8 mouse cellular contexts compared by ENCODE assay signal in the genomic region with DNA sequence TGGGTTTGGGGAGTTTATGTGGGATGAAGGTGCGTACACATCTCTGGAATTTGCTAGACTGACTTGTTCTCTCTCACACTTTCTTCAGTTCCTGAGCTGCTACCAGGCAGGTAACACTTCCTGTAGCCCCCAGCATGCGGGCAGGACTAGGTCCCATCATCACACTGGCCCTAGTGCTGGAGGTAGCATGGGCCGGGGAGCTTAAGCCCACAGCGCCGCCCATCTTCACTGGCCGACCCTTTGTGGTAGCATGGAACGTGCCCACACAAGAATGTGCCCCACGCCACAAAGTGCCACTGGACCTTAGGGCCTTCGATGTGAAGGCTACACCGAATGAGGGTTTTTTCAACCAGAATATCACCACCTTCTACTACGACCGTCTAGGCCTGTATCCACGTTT. TPM values are rescaled to one million over a fixed set of nuclear protein-coding genes. Genes with fewer than 3 reads are reported as not detected.
DNase-seq lines count a peak whose midpoint lies in the region; ATAC-seq and TF ChIP-seq lines count a peak whose summit lies in the region.

No protein-coding gene starts in this region.

- no peak for DNase-seq in lung, postnatal 0 days (ENCODE audit: low spot score)
- DNase-seq in lung, postnatal 36 days: no peak
- DNase-seq in limb, embryonic 11.5 days (ENCODE audit: low spot score): no peak
- no peak for DNase-seq in adrenal gland, postnatal 10 days
- DNase-seq in yolk sac, embryonic 10.5 days (ENCODE audit: low spot score): no peak
- no peak for DNase-seq in embryo, embryonic 10 days (ENCODE audit: low spot score)

- no peak for ATAC-seq in lung, postnatal 0 days
- no peak for ATAC-seq in forebrain, embryonic 12.5 days (ENCODE audit: low FRiP score)
- no peak for ATAC-seq in limb, embryonic 11.5 days (ENCODE audit: insufficient number of reproducible peaks, low FRiP score, low TSS enrichment, low read depth)

- H3K9ac ChIP-seq in lung, postnatal 0 days (replicated peaks; ENCODE audit: low read depth): peak overlapping the region; percentile 41
- peak overlapping the region; percentile 84 for H3K9ac ChIP-seq in forebrain, embryonic 12.5 days
- peak overlapping the region; percentile 89 for H3K9ac ChIP-seq in limb, embryonic 11.5 days (ENCODE audit: low read length)

- H3K27me3 ChIP-seq in lung, postnatal 0 days (replicated peaks; ENCODE audit: insufficient read depth, low read length): no peaks in the 10 kb centered on the region
- H3K27me3 ChIP-seq in forebrain, embryonic 12.5 days: no peaks in the 10 kb centered on the region
- no peaks in the 10 kb centered on the region for H3K27me3 ChIP-seq in limb, embryonic 11.5 days (ENCODE audit: control insufficient read depth, insufficient read depth, low read length)

- TF ChIP-seq POLR2A in olfactory bulb, adult 2 months (IDR thresholded peaks at IDR 0.05; ENCODE audit: insufficient read depth, low read depth, low read length): no peak

- peaks cover 10% of the 10 kb centered on the region; the same call in 1 of the 2 replicates for H3K4me1 ChIP-seq in lung, postnatal 0 days (ENCODE audit: insufficient read depth, low read depth, low read length)
- peaks cover 49% of the 10 kb centered on the region for H3K4me1 ChIP-seq in forebrain, embryonic 12.5 days
- peaks cover 23% of the 10 kb centered on the region for H3K4me1 ChIP-seq in limb, embryonic 11.5 days (ENCODE audit: control insufficient read depth, insufficient read depth, low read length)
- peaks cover 31% of the 10 kb centered on the region for H3K4me1 ChIP-seq in olfactory bulb, adult 2 months (ENCODE audit: control insufficient read depth, insufficient read depth, low read length)

- 24% methylated on average over 13 of the region's 13 CpGs for WGBS in lung, postnatal 0 days
- 47% methylated on average over 13 of the region's 13 CpGs for WGBS in forebrain, embryonic 12.5 days
- WGBS in limb, embryonic 11.5 days: 61% methylated on average over 13 of the region's 13 CpGs
- WGBS in olfactory bulb, adult 2 months: 46% methylated on average over 13 of the region's 13 CpGs

- H3K4me3 ChIP-seq in lung, postnatal 0 days (ENCODE audit: low read depth, low read length): peak overlapping the region; percentile 63
- peak overlapping the region; percentile 82 for H3K4me3 ChIP-seq in forebrain, embryonic 12.5 days (replicated peaks)
- peak overlapping the region; percentile 84 for H3K4me3 ChIP-seq in limb, embryonic 11.5 days (ENCODE audit: low read depth, low read length)
- H3K4me3 ChIP-seq in olfactory bulb, adult 2 months (ENCODE audit: insufficient read depth, low read depth, low read length): peak overlapping the region; percentile 30

- H3K9me3 ChIP-seq in lung, postnatal 0 days (ENCODE audit: low read length): no peaks in the 10 kb centered on the region
- no peaks in the 10 kb centered on the region for H3K9me3 ChIP-seq in forebrain, embryonic 12.5 days
- H3K9me3 ChIP-seq in limb, embryonic 11.5 days (ENCODE audit: control insufficient read depth, low read length): no peaks in the 10 kb centered on the region

- peaks cover 8% of the 10 kb centered on the region; the same call in 1 of the 2 replicates for H3K36me3 ChIP-seq in lung, postnatal 0 days (ENCODE audit: insufficient read depth, low read length)
- peaks cover 58% of the 10 kb centered on the region for H3K36me3 ChIP-seq in forebrain, embryonic 12.5 days (replicated peaks)
- H3K36me3 ChIP-seq in limb, embryonic 11.5 days (ENCODE audit: control insufficient read depth, insufficient read depth, low read length): peaks cover 23% of the 10 kb centered on the region; the same call in 1 of the 2 replicates

- H3K27ac ChIP-seq in lung, postnatal 0 days (ENCODE audit: low read length): peak overlapping the region; percentile 92
- H3K27ac ChIP-seq in forebrain, embryonic 12.5 days: peak overlapping the region; percentile 86
- no peak overlapping the region; the same call in 1 of the 2 replicates for H3K27ac ChIP-seq in limb, embryonic 11.5 days (replicated peaks; ENCODE audit: low read depth, low read length)
- H3K27ac ChIP-seq in olfactory bulb, adult 2 months (ENCODE audit: insufficient read depth, low read depth, low read length): no peak overlapping the region

- TF ChIP-seq CTCF in lung, postnatal 0 days (IDR thresholded peaks at IDR 0.05): peak; percentile 23; the same call in 1 of the 2 replicates
- TF ChIP-seq CTCF in olfactory bulb, adult 2 months (IDR thresholded peaks at IDR 0.05; ENCODE audit: insufficient read depth, low read depth, low read length): no peak

- H3K4me2 ChIP-seq in lung, postnatal 0 days (replicated peaks; ENCODE audit: low read depth, low read length): peak overlapping the region; percentile 70
- H3K4me2 ChIP-seq in forebrain, embryonic 12.5 days: peak overlapping the region; percentile 88
- peak overlapping the region; percentile 93 for H3K4me2 ChIP-seq in limb, embryonic 11.5 days (ENCODE audit: low read depth, severe bottlenecking)

- no peak for TF ChIP-seq EP300 in lung, postnatal 0 days (IDR thresholded peaks at IDR 0.05)

RNA-seq across cellular contexts. Expression of a gene that starts 2.3 kb away (rescaled TPM):
- 103 and 104 TPM in 2 replicates for polyA plus RNA-seq in lung, postnatal 0 days (2015; fragmentation: Nextera tagmentation; extraction: Ambion mirVana)
- 108 and 110 TPM in 2 replicates for polyA plus RNA-seq in forebrain, embryonic 12.5 days (2016; fragmentation: Nextera tagmentation; extraction: Ambion mirVana)
- polyA plus RNA-seq in limb, embryonic 11.5 days (2014; fragmentation: Nextera tagmentation; extraction: Ambion mirVana): 143 and 155 TPM in 2 replicates
- not detected in 2 replicates for polyA plus RNA-seq in olfactory bulb, adult 2 months (2012; ENCODE audit: insufficient read depth, insufficient read length, low replicate concordance, missing spikeins)
- total RNA-seq in adrenal gland, postnatal 10 days (2021): 10 to 100 TPM; 40.2 to 47.6 TPM

RNA-seq across cellular contexts. Expression of a gene that starts 6.7 kb away (rescaled TPM):
- polyA plus RNA-seq in lung, postnatal 0 days (2015; fragmentation: Nextera tagmentation; extraction: Ambion mirVana): 9.7 and 11.0 TPM in 2 replicates
- 6.9 and 8.4 TPM in 2 replicates for polyA plus RNA-seq in forebrain, embryonic 12.5 days (2016; fragmentation: Nextera tagmentation; extraction: Ambion mirVana)
- 8.0 and 8.4 TPM in 2 replicates for polyA plus RNA-seq in limb, embryonic 11.5 days (2014; fragmentation: Nextera tagmentation; extraction: Ambion mirVana)
- polyA plus RNA-seq in olfactory bulb, adult 2 months (2012; ENCODE audit: insufficient read depth, insufficient read length, low replicate concordance, missing spikeins): not detected in 2 replicates
- total RNA-seq in adrenal gland, postnatal 10 days (2021): 1 to 10 TPM; 8.9 to 9.3 TPM

RNA-seq across cellular contexts. Expression of a gene that starts 7.0 kb away (rescaled TPM):
- 38.1 and 41.5 TPM in 2 replicates for polyA plus RNA-seq in lung, postnatal 0 days (2015; fragmentation: Nextera tagmentation; extraction: Ambion mirVana)
- polyA plus RNA-seq in forebrain, embryonic 12.5 days (2016; fragmentation: Nextera tagmentation; extraction: Ambion mirVana): 77.2 and 79.9 TPM in 2 replicates
- 57.3 and 60.2 TPM in 2 replicates for polyA plus RNA-seq in limb, embryonic 11.5 days (2014; fragmentation: Nextera tagmentation; extraction: Ambion mirVana)
- polyA plus RNA-seq in olfactory bulb, adult 2 months (2012; ENCODE audit: insufficient read depth, insufficient read length, low replicate concordance, missing spikeins): not detected in 2 replicates
- 10 to 100 TPM; 35.2 to 35.4 TPM for total RNA-seq in adrenal gland, postnatal 10 days (2021)

RNA-seq across cellular contexts. Expression of a gene that starts 8.7 kb away (rescaled TPM):
- 17.9 and 22.0 TPM in 2 replicates for polyA plus RNA-seq in lung, postnatal 0 days (2015; fragmentation: Nextera tagmentation; extraction: Ambion mirVana)
- 13.7 and 14.2 TPM in 2 replicates for polyA plus RNA-seq in forebrain, embryonic 12.5 days (2016; fragmentation: Nextera tagmentation; extraction: Ambion mirVana)
- 14.3 and 16.7 TPM in 2 replicates for polyA plus RNA-seq in limb, embryonic 11.5 days (2014; fragmentation: Nextera tagmentation; extraction: Ambion mirVana)
- not detected in 2 replicates for polyA plus RNA-seq in olfactory bulb, adult 2 months (2012; ENCODE audit: insufficient read depth, insufficient read length, low replicate concordance, missing spikeins)
- total RNA-seq in adrenal gland, postnatal 10 days (2021): 10 to 100 TPM; 17.7 to 20.6 TPM

RNA-seq across cellular contexts. Expression of a gene that starts 10.6 kb away (rescaled TPM):
- 1.7 and 2.2 TPM in 2 replicates for polyA plus RNA-seq in lung, postnatal 0 days (2015; fragmentation: Nextera tagmentation; extraction: Ambion mirVana)
- 0.80 and 1.2 TPM in 2 replicates for polyA plus RNA-seq in forebrain, embryonic 12.5 days (2016; fragmentation: Nextera tagmentation; extraction: Ambion mirVana)
- polyA plus RNA-seq in limb, embryonic 11.5 days (2014; fragmentation: Nextera tagmentation; extraction: Ambion mirVana): 0.54 and 0.57 TPM in 2 replicates
- not detected in 2 replicates for polyA plus RNA-seq in olfactory bulb, adult 2 months (2012; ENCODE audit: insufficient read depth, insufficient read length, low replicate concordance, missing spikeins)
- total RNA-seq in adrenal gland, postnatal 10 days (2021): 1 to 10 TPM; 1.0 to 1.2 TPM

Comparison
In these comparisons a context has a peak if more than half of its experiments do, and no peak if none do; other contexts are left out.
1. H3K27ac ChIP-seq: peak in lung, postnatal 0 days (single experiment) and forebrain, embryonic 12.5 days (single experiment); none in limb, embryonic 11.5 days (single experiment) and olfactory bulb, adult 2 months (single experiment).
2. H3K4me3 ChIP-seq: peak in every context shown above with its lines; median percentile 84 in limb, embryonic 11.5 days; 82 in forebrain, embryonic 12.5 days; 63 in lung, postnatal 0 days; 30 in olfactory bulb, adult 2 months.
3. Peak in every context shown above with its lines, with median percentiles within 50 percentile points of each other: H3K4me2 ChIP-seq and H3K9ac ChIP-seq.